Mouse (Mus musculus) mammary gland, adult 2 months (tissue): ENCODE measurements around the gene Ugt2a3. TPM values are rescaled to one million over a fixed set of nuclear protein-coding genes. Genes with fewer than 3 reads are reported as not detected.

Source experiments
- polyA plus RNA-seq: library from polyadenylated mRNA; depleted of rRNA; stranded (reverse); fragments of >200 nt; gene quantifications from 2 replicates; pipeline ENCODE4 v1.2.3, GENCODE M21; 2012; ENCODE audit warnings: low replicate concordance; rRNA removed

Ugt2a3 gene
- 0.20 TPM in 1 of 2 replicates, not detected in the other for polyA plus RNA-seq

DNA sequence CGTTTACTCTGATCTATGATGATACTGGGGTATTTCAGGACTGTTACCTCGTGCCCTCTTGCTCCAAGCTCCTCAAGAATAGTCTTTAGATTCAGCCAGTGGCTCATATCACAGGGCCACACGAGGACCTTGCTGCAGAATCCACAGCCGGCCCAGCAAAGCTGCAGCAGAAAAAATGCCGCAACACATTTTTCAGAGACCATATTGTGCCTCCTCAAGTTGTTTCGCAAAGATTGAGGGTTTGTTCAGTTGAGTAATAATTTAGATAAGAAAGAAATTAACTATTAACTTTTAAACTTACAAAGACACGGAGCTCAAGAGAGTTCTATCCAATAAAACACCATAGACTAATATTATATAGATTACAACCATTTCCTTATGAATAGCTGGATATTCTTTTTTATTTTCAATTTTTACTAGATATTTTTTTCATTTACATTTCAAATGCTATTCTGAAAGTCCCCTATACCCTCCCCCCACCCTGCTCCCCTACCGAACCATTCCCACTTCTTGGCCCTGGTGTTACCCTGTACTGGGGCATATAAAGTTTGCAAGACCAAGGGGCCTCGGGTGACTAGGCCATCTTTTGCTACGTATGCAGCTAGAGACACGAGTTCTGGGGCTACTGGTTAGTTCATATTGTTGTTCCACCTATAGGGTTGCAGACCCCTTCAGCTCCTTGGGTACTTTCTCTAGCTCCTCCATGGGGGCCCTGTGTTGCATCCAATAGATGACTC, at the start of gene Ugt2a3:
TSS of gene Ugt2a3 (minus strand) at position 235 of the 737 bp plus-strand sequence.

Other genes starting within 250 kb of the Ugt2a3 start
- 0.76 TPM in 1 of 2 replicates, not detected in the other for gene Ugt2b36, start 244.6 kb downstream of the Ugt2a3 start, polyA plus RNA-seq
- 0.37 TPM in 1 of 2 replicates, not detected in the other for gene Ugt2b5, start 196.9 kb downstream of the Ugt2a3 start, polyA plus RNA-seq
- gene Ugt2b37, start 82.4 kb downstream of the Ugt2a3 start, polyA plus RNA-seq: not detected in 2 replicates
- gene Ugt2b38, start 87.0 kb upstream of the Ugt2a3 start, polyA plus RNA-seq: not detected in 2 replicates
- not detected in 2 replicates for gene Ugt2a2, start 145.1 kb upstream of the Ugt2a3 start, polyA plus RNA-seq
- gene Gm43638, start 149.6 kb upstream of the Ugt2a3 start, polyA plus RNA-seq: not detected in 2 replicates
- gene Ugt2a1, start 153.7 kb upstream of the Ugt2a3 start, polyA plus RNA-seq: not detected in 2 replicates
- not detected in 2 replicates for gene Sult1b1, start 201.0 kb upstream of the Ugt2a3 start, polyA plus RNA-seq
- gene Sult1d1, start 231.8 kb upstream of the Ugt2a3 start, polyA plus RNA-seq: not detected in 2 replicates